Comparison of ENCODE assay signal across 23 mouse cellular contexts in genomic region chr16:25468662-25469061, GRCm38 (mm10).
DNase-seq lines count a peak whose midpoint lies in the region; ATAC-seq and TF ChIP-seq lines count a peak whose summit lies in the region.
"Had no signal": no experiment of that assay in that cellular context is flagged by ENCODE, and none has a peak within 500 bp of the region (broad histone marks: within the 10 kb centered on the region; RNA-seq: fewer than 3 reads in every experiment).

No protein-coding gene starts in this region.

- TF ChIP-seq CTCF in heart, adult 2 months (IDR thresholded peaks at IDR 0.05) = no peak

- no peak overlapping the region for H3K4me3 ChIP-seq in heart, embryonic 16.5 days (ENCODE audit: low read length)
- no peak overlapping the region for H3K4me3 ChIP-seq in heart, adult 2 months
- H3K4me3 ChIP-seq in myocyte = no peak overlapping the region
- H3K4me3 ChIP-seq: embryonic facial prominence, embryonic 13.5 days; forebrain, embryonic 10.5 days; forebrain, embryonic 13.5 days; heart, embryonic 12.5 days; heart, embryonic 15.5 days; hindbrain, embryonic 12.5 days; hindbrain, embryonic 15.5 days had no signal

- ATAC-seq in heart, embryonic 16.5 days (replicated peaks; ENCODE audit: extremely low read depth, insufficient read depth, low FRiP score) = peak; percentile 37; the same call in 1 of the 2 replicates
- ATAC-seq: CD4-positive, CD25-positive, alpha-beta regulatory T cell, adult 4 months; forebrain, embryonic 13.5 days; forebrain, embryonic 16.5 days had no signal

- no peak for TF ChIP-seq EP300 in heart, adult 2 months (IDR thresholded peaks at IDR 0.05; ENCODE audit: insufficient read depth, low read depth, low read length)

- H3K36me3 ChIP-seq in heart, embryonic 16.5 days (ENCODE audit: control insufficient read depth, insufficient read depth) = no peaks in the 10 kb centered on the region
- H3K36me3 ChIP-seq in heart, adult 2 months (ENCODE audit: control insufficient read depth, insufficient read depth, low read length) = no peaks in the 10 kb centered on the region
- no peaks in the 10 kb centered on the region for H3K36me3 ChIP-seq in myocyte (ENCODE audit: control insufficient read depth, insufficient read depth)
- H3K36me3 ChIP-seq: embryonic facial prominence, embryonic 13.5 days; forebrain, embryonic 10.5 days; heart, embryonic 12.5 days; heart, embryonic 15.5 days; hindbrain, embryonic 12.5 days; hindbrain, embryonic 15.5 days had no signal

- 32% methylated on average over 5 of the region's 5 CpGs for WGBS in heart, embryonic 16.5 days
- 33% methylated on average over 5 of the region's 5 CpGs for WGBS in heart, adult 2 months

- no peaks in the 10 kb centered on the region for H3K79me2 ChIP-seq in heart, adult 2 months (replicated peaks; ENCODE audit: control insufficient read depth, insufficient read depth, low read length)
- no peaks in the 10 kb centered on the region for H3K79me2 ChIP-seq in myocyte (ENCODE audit: control insufficient read depth, insufficient read depth)

- no peak for DNase-seq in heart, adult 2 months
- DNase-seq in lung, postnatal 10 days = peak; percentile 4
- no peak for DNase-seq in lung, postnatal 25 days (ENCODE audit: low spot score)
- no peak for DNase-seq in layer of hippocampus, postnatal 14 days (ENCODE audit: low spot score in 2 of 2)
- DNase-seq: adrenal gland, adult 2 months; adrenal gland, postnatal 14 days; cerebellum, adult 11 months; cerebellum, adult 2 months; cerebellum, adult 9-11 months; cerebellum, postnatal 25 days; gastrocnemius, postnatal 10 days; gastrocnemius, postnatal 36 days had no signal

- H3K27ac ChIP-seq in heart, embryonic 16.5 days (ENCODE audit: low read length) = no peak overlapping the region
- no peak overlapping the region for H3K27ac ChIP-seq in heart, adult 2 months
- H3K27ac ChIP-seq: embryonic facial prominence, embryonic 13.5 days; forebrain, embryonic 10.5 days; forebrain, embryonic 13.5 days; heart, embryonic 15.5 days; hindbrain, embryonic 12.5 days; hindbrain, embryonic 15.5 days had no signal

- H3ac ChIP-seq in myocyte (ENCODE audit: control insufficient read depth, insufficient read length) = no peak overlapping the region

- H3K27me3 ChIP-seq in heart, embryonic 16.5 days (ENCODE audit: control insufficient read depth, insufficient read depth, low read length) = no peaks in the 10 kb centered on the region
- no peaks in the 10 kb centered on the region for H3K27me3 ChIP-seq in heart, adult 2 months (ENCODE audit: control insufficient read depth, insufficient read depth, low read length)
- H3K27me3 ChIP-seq in myocyte (ENCODE audit: control insufficient read depth, insufficient read depth, insufficient read length) = no peaks in the 10 kb centered on the region
- H3K27me3 ChIP-seq: embryonic facial prominence, embryonic 13.5 days; forebrain, embryonic 13.5 days; heart, embryonic 12.5 days; heart, embryonic 15.5 days; hindbrain, embryonic 12.5 days; hindbrain, embryonic 15.5 days had no signal

- intact Hi-C loops in heart, adult 2 months (cut with DNase I) = no loop called here

- no peak overlapping the region for H3K9ac ChIP-seq in heart, embryonic 16.5 days (ENCODE audit: low read length)
- no peak overlapping the region for H3K9ac ChIP-seq in heart, adult 2 months (ENCODE audit: low read depth, low read length)
- H3K9ac ChIP-seq: embryonic facial prominence, embryonic 13.5 days; forebrain, embryonic 13.5 days; heart, embryonic 12.5 days; heart, embryonic 15.5 days; hindbrain, embryonic 12.5 days; hindbrain, embryonic 15.5 days had no signal

- TF ChIP-seq POLR2A in heart, adult 2 months (IDR thresholded peaks at IDR 0.05; ENCODE audit: insufficient read depth, low read depth, low read length) = no peak
- TF ChIP-seq POLR2A in myocyte (IDR thresholded peaks at IDR 0.05; ENCODE audit: insufficient read length, low read depth) = no peak

- peaks cover 3% of the 10 kb centered on the region; the same call in 1 of the 2 replicates for H3K4me1 ChIP-seq in heart, embryonic 16.5 days (ENCODE audit: control insufficient read depth, insufficient read depth, low read length)
- H3K4me1 ChIP-seq in heart, adult 2 months (ENCODE audit: control insufficient read depth, insufficient read depth, low read length) = peaks cover 3% of the 10 kb centered on the region
- H3K4me1 ChIP-seq: forebrain, embryonic 13.5 days; hindbrain, embryonic 12.5 days had no signal

- no peak overlapping the region for H3K4me2 ChIP-seq in heart, embryonic 16.5 days (ENCODE audit: low read depth, low read length)
- H3K4me2 ChIP-seq in myocyte (ENCODE audit: low read depth) = no peak overlapping the region
- H3K4me2 ChIP-seq: embryonic facial prominence, embryonic 13.5 days; forebrain, embryonic 13.5 days; heart, embryonic 12.5 days; heart, embryonic 15.5 days; hindbrain, embryonic 12.5 days; hindbrain, embryonic 15.5 days had no signal

- no peaks in the 10 kb centered on the region for H3K9me3 ChIP-seq in heart, embryonic 16.5 days (replicated peaks; ENCODE audit: control insufficient read depth, low read length)
- H3K9me3 ChIP-seq: embryonic facial prominence, embryonic 13.5 days; forebrain, embryonic 10.5 days; forebrain, embryonic 13.5 days; heart, embryonic 12.5 days; heart, embryonic 15.5 days; hindbrain, embryonic 12.5 days; hindbrain, embryonic 15.5 days had no signal

TF ChIP-seq in myocyte, 11 proteins besides CTCF, POLR2A, EP300 and RAD21:
- TF ChIP-seq SRF (IDR thresholded peaks at IDR 0.05; ENCODE audit: control insufficient read depth, insufficient read length, low read depth) = no peak
- peak in 1 of 3 experiments; percentile 23 for TF ChIP-seq MYOD1 (IDR thresholded peaks at IDR 0.05; ENCODE audit: control insufficient read depth in 1 of 3, insufficient read length in 2 of 3, low read depth in 2 of 3)
- TF ChIP-seq TCF3 (IDR thresholded peaks at IDR 0.05; ENCODE audit: insufficient read length, low read depth) = peak; percentile 20
- no peak for TF ChIP-seq E2F4 (IDR thresholded peaks at IDR 0.05; ENCODE audit: insufficient read depth)
- TF ChIP-seq MYOG (IDR thresholded peaks at IDR 0.05; ENCODE audit: control insufficient read depth in 1 of 3, insufficient read depth in 1 of 3, insufficient read length in 2 of 3, low read depth in 2 of 3) = peak in 1 of 3 experiments; percentile 61
TF ChIP-seq in myocyte: peak in this region for 3.
